Mouse (Mus musculus): ENCODE results near the gene Glrx3. TPM values are rescaled to one million over a fixed set of nuclear protein-coding genes. Genes with fewer than 3 reads are reported as not detected.
"Not testable (repeated sequence)": the region's sequence is repeated elsewhere in the genome, so short reads cannot be mapped to it uniquely, and the experiment has no call there.

Gene Glrx3
- 95.6 and 109 TPM in 2 replicates for total RNA-seq (2021)
- long read RNA-seq, transcript Glrx3-201 (11 exons, 1,685 nt), result major isoform, 111 of 118 reads
- long read RNA-seq, partial matches to known transcripts, result 3 of 118 reads
- long read RNA-seq, other reads (novel, unspliced or antisense), result 4 of 118 reads

GRCm38 (mm10) chr7:137437440-137438178 is at the start of gene Glrx3:
Gene Glrx3 (plus strand): TSS chr7:137437614.
- peak; percentile 97 for DNase-seq

GRCm38 (mm10) chr7:137387863-137388262 is 49.6 kb upstream of the Glrx3 start:
- DNase-seq, result no peak

- DNase-seq, result no peak
Observed at GRCm38 (mm10) chr7:137395421-137395820, 42.0 kb upstream of the Glrx3 start.

GRCm38 (mm10) chr7:137397361-137397910 is 40.0 kb upstream of the Glrx3 start:
- DNase-seq, result peak; percentile 59

GRCm38 (mm10) chr7:137398973-137399372 is 38.4 kb upstream of the Glrx3 start:
- DNase-seq, result no peak

GRCm38 (mm10) chr7:137404146-137404545 is 33.3 kb upstream of the Glrx3 start:
- no peak for DNase-seq

GRCm38 (mm10) chr7:137407428-137408058 is 29.9 kb upstream of the Glrx3 start:
- DNase-seq, result no peak

GRCm38 (mm10) chr7:137410337-137411197 is 26.8 kb upstream of the Glrx3 start, which contains the start of gene 9430038I01Rik:
Gene 9430038I01Rik (minus strand): TSS chr7:137410762.
- peak; percentile 99 for DNase-seq

- DNase-seq, result no peak
Observed at GRCm38 (mm10) chr7:137414710-137415109, 22.7 kb upstream of the Glrx3 start.

- DNase-seq, result no peak
Observed at GRCm38 (mm10) chr7:137420550-137420949, 16.9 kb upstream of the Glrx3 start.

GRCm38 (mm10) chr7:137421236-137421635 is 16.2 kb upstream of the Glrx3 start:
- DNase-seq, result no peak

GRCm38 (mm10) chr7:137426693-137427092 is 10.7 kb upstream of the Glrx3 start:
- DNase-seq, result no peak

GRCm38 (mm10) chr7:137431769-137432603 is 5.4 kb upstream of the Glrx3 start:
- no peak for DNase-seq

GRCm38 (mm10) chr7:137436901-137437300 is 513 bp upstream of the Glrx3 start:
- no peak for DNase-seq

- no peak for DNase-seq
Observed at GRCm38 (mm10) chr7:137438179-137438550, 751 bp downstream of the Glrx3 start.

- not testable (repeated sequence) for DNase-seq
Observed at GRCm38 (mm10) chr7:137438962-137439361, 1.5 kb downstream of the Glrx3 start.

GRCm38 (mm10) chr7:137442951-137443350 is 5.5 kb downstream of the Glrx3 start:
- no peak for DNase-seq

- no peak for DNase-seq
Observed at GRCm38 (mm10) chr7:137445321-137445720, 7.9 kb downstream of the Glrx3 start.

- DNase-seq, result no peak
Observed at GRCm38 (mm10) chr7:137461396-137461795, 24.0 kb downstream of the Glrx3 start.

GRCm38 (mm10) chr7:137468174-137468573 is 30.8 kb downstream of the Glrx3 start:
- peak; percentile 30 for DNase-seq

GRCm38 (mm10) chr7:137471431-137472120 is 34.2 kb downstream of the Glrx3 start:
- DNase-seq, result no peak
